ENCODE assay signal across 11 mouse cellular contexts in genomic region chr4:86527162-86528136, GRCm38 (mm10). TPM values are rescaled to one million over a fixed set of nuclear protein-coding genes. Genes with fewer than 3 reads are reported as not detected.
DNase-seq lines count a peak whose midpoint lies in the region; ATAC-seq and TF ChIP-seq lines count a peak whose summit lies in the region.
"Had no signal": no experiment of that assay in that cellular context is flagged by ENCODE, and none has a peak within 500 bp of the region (broad histone marks: within the 10 kb centered on the region; RNA-seq: fewer than 3 reads in every experiment).

No protein-coding gene starts in this region.

- 0 out of 2 replicates have a peak overlapping the region, but pooled peaks have one; percentile 24 for H3K27ac ChIP-seq in intestine, embryonic 16.5 days (ENCODE audit: low read length)
- H3K27ac ChIP-seq in intestine, postnatal 0 days (ENCODE audit: low read depth, low read length) = no peak overlapping the region
- H3K27ac ChIP-seq in kidney, adult 2 months (ENCODE audit: insufficient read depth, low read depth, low read length) = no peak overlapping the region
- H3K27ac ChIP-seq: midbrain, embryonic 15.5 days had no signal

- no peak for TF ChIP-seq POLR2A in kidney, adult 2 months (IDR thresholded peaks at IDR 0.05; ENCODE audit: low read depth, low read length)

- H3K4me3 ChIP-seq in intestine, embryonic 16.5 days (ENCODE audit: low read length) = no peak overlapping the region
- H3K4me3 ChIP-seq in intestine, postnatal 0 days (ENCODE audit: low read depth, low read length) = no peak overlapping the region
- no peak overlapping the region for H3K4me3 ChIP-seq in kidney, adult 2 months (ENCODE audit: insufficient read depth, low read depth, low read length)
- H3K4me3 ChIP-seq: midbrain, embryonic 15.5 days had no signal

- WGBS in intestine, embryonic 16.5 days = 66% methylated on average over 11 of the region's 11 CpGs
- WGBS in intestine, postnatal 0 days = 66% methylated on average over 11 of the region's 11 CpGs
- WGBS in kidney, adult 2 months = 37% methylated on average over 11 of the region's 11 CpGs

- no peak for ATAC-seq in intestine, embryonic 16.5 days
- ATAC-seq in intestine, postnatal 0 days = no peak
- ATAC-seq: forebrain, embryonic 16.5 days; midbrain, embryonic 15.5 days had no signal

- H3K4me1 ChIP-seq in intestine, embryonic 16.5 days (ENCODE audit: control insufficient read depth, insufficient read depth, low read length) = no peaks in the 10 kb centered on the region
- no peaks in the 10 kb centered on the region for H3K4me1 ChIP-seq in intestine, postnatal 0 days (replicated peaks; ENCODE audit: control insufficient read depth, insufficient read depth, low read length)
- peaks cover 4% of the 10 kb centered on the region; the same call in 1 of the 2 replicates for H3K4me1 ChIP-seq in kidney, adult 2 months (ENCODE audit: control insufficient read depth, insufficient read depth, low read length)
- H3K4me1 ChIP-seq: midbrain, embryonic 15.5 days had no signal

- H3K27me3 ChIP-seq in intestine, embryonic 16.5 days (replicated peaks; ENCODE audit: control insufficient read depth, insufficient read depth, low read length) = no peaks in the 10 kb centered on the region
- no peaks in the 10 kb centered on the region for H3K27me3 ChIP-seq in intestine, postnatal 0 days (replicated peaks; ENCODE audit: control insufficient read depth, insufficient read depth, low read length)
- H3K27me3 ChIP-seq in kidney, adult 2 months (replicated peaks; ENCODE audit: control insufficient read depth, insufficient read depth, low read length) = no peaks in the 10 kb centered on the region
- H3K27me3 ChIP-seq: midbrain, embryonic 15.5 days had no signal

- H3K4me2 ChIP-seq in intestine, embryonic 16.5 days (ENCODE audit: low read depth, low read length) = no peak overlapping the region
- H3K4me2 ChIP-seq in intestine, postnatal 0 days (replicated peaks; ENCODE audit: low read depth) = no peak overlapping the region
- H3K4me2 ChIP-seq: midbrain, embryonic 15.5 days had no signal

- H3K9me3 ChIP-seq in intestine, embryonic 16.5 days (ENCODE audit: control insufficient read depth, low read length) = no peaks in the 10 kb centered on the region
- H3K9me3 ChIP-seq in intestine, postnatal 0 days (ENCODE audit: control insufficient read depth) = no peaks in the 10 kb centered on the region
- H3K9me3 ChIP-seq: midbrain, embryonic 15.5 days had no signal

- peak; percentile 50 for DNase-seq in embryo, embryonic 9.5 days (ENCODE audit: extremely low spot score)
- DNase-seq in kidney, adult 2 months = peak; percentile 44
- DNase-seq in lung, postnatal 36 days = peak; percentile 3
- no peak for DNase-seq in left cerebral cortex, adult 11 months (ENCODE audit: low spot score)
- DNase-seq in heart, postnatal 4 days = no peak
- DNase-seq: left cerebral cortex, postnatal 4 days had no signal

- H3K9ac ChIP-seq in intestine, embryonic 16.5 days (ENCODE audit: low read depth, low read length) = no peak overlapping the region
- no peak overlapping the region for H3K9ac ChIP-seq in intestine, postnatal 0 days (ENCODE audit: low read depth, low read length)
- H3K9ac ChIP-seq: midbrain, embryonic 15.5 days had no signal

- TF ChIP-seq CTCF in intestine, postnatal 0 days (IDR thresholded peaks at IDR 0.05; ENCODE audit: low read depth) = no peak
- no peak for TF ChIP-seq CTCF in kidney, adult 2 months (conservative IDR thresholded peaks at IDR 0.05; ENCODE audit: insufficient read depth, insufficient read length, low read depth, low read length)

- H3K36me3 ChIP-seq in intestine, embryonic 16.5 days (ENCODE audit: control insufficient read depth, insufficient read depth, low read length) = no peaks in the 10 kb centered on the region
- H3K36me3 ChIP-seq in intestine, postnatal 0 days (ENCODE audit: control insufficient read depth, insufficient read depth) = no peaks in the 10 kb centered on the region
- H3K36me3 ChIP-seq in kidney, adult 2 months (ENCODE audit: control insufficient read depth, insufficient read depth, low read length) = no peaks in the 10 kb centered on the region
- H3K36me3 ChIP-seq: midbrain, embryonic 15.5 days had no signal

RNA-seq across cellular contexts. Expression of gene Saxo1, which starts 30.7 kb away (rescaled TPM):
- 0.07 TPM in 1 of 2 replicates, not detected in the other for polyA plus RNA-seq in intestine, embryonic 16.5 days (2015; fragmentation: Nextera tagmentation; extraction: Ambion mirVana)
- not detected in 2 replicates for polyA plus RNA-seq in intestine, postnatal 0 days (2015; fragmentation: Nextera tagmentation; extraction: Ambion mirVana)
- 0.05 TPM in 1 of 2 replicates, not detected in the other for polyA plus RNA-seq in kidney, adult 2 months (2012; rRNA removed)
- not detected for total RNA-seq in heart, postnatal 4 days (2021)
- total RNA-seq: left cerebral cortex, postnatal 4 days had no signal
- polyA plus RNA-seq: forebrain, embryonic 16.5 days; midbrain, embryonic 15.5 days; thymus, postnatal 0 days had no signal

RNA-seq across cellular contexts. Expression of gene Rraga, which starts 48.0 kb away (rescaled TPM):
- polyA plus RNA-seq in intestine, embryonic 16.5 days (2015; fragmentation: Nextera tagmentation; extraction: Ambion mirVana) = 78.3 and 81.4 TPM in 2 replicates
- 37.0 and 38.6 TPM in 2 replicates for polyA plus RNA-seq in intestine, postnatal 0 days (2015; fragmentation: Nextera tagmentation; extraction: Ambion mirVana)
- 34.0 and 36.0 TPM in 2 replicates for polyA plus RNA-seq in kidney, adult 2 months (2012; rRNA removed)
- 10 to 100 TPM; 74.4 to 74.7 TPM for total RNA-seq in heart, postnatal 4 days (2021)

Comparison
In these comparisons a context has a peak if more than half of its experiments do, and no peak if none do; other contexts are left out.
1. DNase-seq: peak in embryo, embryonic 9.5 days (single experiment), kidney, adult 2 months (single experiment) and lung, postnatal 36 days (single experiment); none in left cerebral cortex, adult 11 months (single experiment) and heart, postnatal 4 days (single experiment).